Mouse (Mus musculus) erythroblast, embryonic 14.5 days (primary cell): ENCODE results near the gene Usp17lc.

Experiments used
- GATA1 ChIP-seq: IDR thresholded peaks from 2 replicates; pipeline ENCODE4 v1.6.1; 2012; ENCODE audit warnings: low read length, inconsistent platforms, mixed read lengths
- TAL1 ChIP-seq: IDR thresholded peaks from 3 replicates; pipeline ENCODE4 v1.6.1; 2012; ENCODE audit warnings: low read length, inconsistent platforms, mixed read lengths

GRCm38 (mm10) chr7:103386077-103386476 is 28.8 kb upstream of the Usp17lc start, which contains the start of gene Olfr603:
- TF ChIP-seq TAL1, result no peak
- no peak for TF ChIP-seq GATA1
